Mouse (Mus musculus) spleen, adult 2 months (tissue): ENCODE results near the gene Pdpk1.

Source experiments
- CTCF ChIP-seq: fragments of 200-500 bp; IDR thresholded peaks from 2 replicates; pipeline ENCODE4 v1.5.1; 2011; ENCODE audit warnings: mild to moderate bottlenecking, inconsistent platforms; ENCODE audit not compliant: insufficient read depth, insufficient read length, insufficient replicate concordance; ENCODE audit errors: extremely low read depth
- POLR2A ChIP-seq: fragments of 200-500 bp; IDR thresholded peaks from 2 replicates; pipeline ENCODE4 v1.6.1; 2011; ENCODE audit warnings: low read depth, low read length, inconsistent platforms

- no peak for TF ChIP-seq POLR2A
- no peak for TF ChIP-seq CTCF
Observed at GRCm38 (mm10) chr17:24168590-24169277, 18.0 kb upstream of the Pdpk1 start.
